Mouse (Mus musculus) heart, adult 2 months (tissue): Measurements from ENCODE around the gene Tep1. TPM values are rescaled to one million over a fixed set of nuclear protein-coding genes. Genes with fewer than 3 reads are reported as not detected.

Source experiments
- DNase-seq, 2 experiments: peaks; one replicate each; pipeline ENCODE4 v3.0.0; 2021
- H3K27ac ChIP-seq: fragments of 200-600 bp; 2 replicates; pipeline ENCODE4 v1.8.1; 2022
- H3K27me3 ChIP-seq: fragments of 200-500 bp; 2 replicates; pipeline ENCODE4 v1.6.1; 2012; ENCODE audit warnings: mild to moderate bottlenecking, low read length, inconsistent platforms, mixed read lengths; ENCODE audit not compliant: control insufficient read depth, insufficient read depth
- H3K36me3 ChIP-seq: fragments of 200-500 bp; 2 replicates; pipeline ENCODE4 v1.6.1; 2012; ENCODE audit warnings: low read length, inconsistent platforms; ENCODE audit not compliant: control insufficient read depth, insufficient read depth
- H3K4me1 ChIP-seq: fragments of 200-500 bp; 2 replicates; pipeline ENCODE4 v1.6.1; 2011; ENCODE audit warnings: low read length; ENCODE audit not compliant: control insufficient read depth, insufficient read depth
- H3K4me3 ChIP-seq: fragments of 200-600 bp; 2 replicates; pipeline ENCODE4 v1.8.1; 2022
- H3K79me2 ChIP-seq: fragments of 200-500 bp; replicated peaks from 2 replicates; pipeline ENCODE4 v1.6.1; 2012; ENCODE audit warnings: mild to moderate bottlenecking, inconsistent platforms, low read length, moderate library complexity, mixed read lengths; ENCODE audit not compliant: control insufficient read depth, insufficient read depth
- H3K9ac ChIP-seq: fragments of 200-500 bp; 2 replicates; pipeline ENCODE4 v1.6.1; 2012; ENCODE audit warnings: low read depth, mild to moderate bottlenecking, control low read depth, inconsistent platforms, low read length, mixed read lengths
- EP300 ChIP-seq: fragments of 200-500 bp; IDR thresholded peaks from 2 replicates; pipeline ENCODE4 v1.6.1; 2011; ENCODE audit warnings: low read depth, low read length, control low read depth; ENCODE audit not compliant: insufficient read depth
- WGBS: fragments of 180-500 bp; shearing (Covaris S2); methylation state at CpG from one replicate; pipeline ENCODE4 v1.1.7; 2018; 5-methylcytosine and 5-hydroxymethylcytosine counted together
- intact Hi-C: fragments of 180-260 bp; cut with DNase I; formaldehyde crosslinking; loops from one replicate; pipeline ENCODE4 v1.15.1; 2025
- polyA plus RNA-seq: library from polyadenylated mRNA; depleted of rRNA; stranded (reverse); fragments of >200 nt; gene quantifications from 2 replicates; pipeline ENCODE4 v1.2.3, GENCODE M21; 2012; rRNA removed
- total RNA-seq, 2 experiments: library from RNA; stranded (reverse); gene quantifications; 2 replicates each; pipeline ENCODE4 v1.2.3; 2021

The Tep1 gene
- total and polyA plus RNA-seq, 3 experiments = 10.1 to 12.2 (median 11.9) TPM

DNA sequence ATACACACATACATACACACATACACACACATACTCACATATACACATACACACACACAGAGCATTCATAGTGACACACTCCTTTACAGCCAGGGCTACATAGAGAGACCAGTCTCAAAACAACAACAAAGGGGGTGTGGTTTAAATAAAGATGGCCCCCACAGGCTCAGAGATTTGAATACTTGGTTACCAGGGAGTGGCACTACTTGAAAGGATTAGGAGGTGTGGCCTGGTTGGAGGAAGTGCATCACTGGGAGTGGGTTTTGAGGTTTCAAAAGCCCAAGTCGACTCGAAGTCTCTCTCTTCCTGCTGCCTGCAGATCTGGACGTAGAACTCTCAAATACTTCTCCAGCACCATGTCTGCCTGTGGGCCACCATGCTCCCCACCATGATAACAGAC is 88.2 kb downstream of the Tep1 start:
- TF ChIP-seq EP300 = no peak
- intact Hi-C loops = no loop called here
- WGBS = 94% methylated on average over 3 of the region's 3 CpGs

More for the DNA sequence above, 88.2 kb downstream of the Tep1 start:
- Histone ChIP-seq H3K4me1 (peaks cover 3% of the 10 kb centered on the region), H3K9ac (no peak overlapping the region), H3K4me3 (no peak overlapping the region), H3K79me2 (peaks cover 6% of the 10 kb centered on the region), H3K27me3 (no peaks in the 10 kb centered on the region), H3K27ac (no peak overlapping the region), H3K36me3 (peaks cover 6% of the 10 kb centered on the region)
- DNase-seq = no peak

Other genes with a start within 250 kb of the Tep1 start
- not detected for gene Olfr745, start 231.2 kb downstream of the Tep1 start, total RNA-seq
- gene Olfr745, start 231.2 kb downstream of the Tep1 start, polyA plus RNA-seq = not detected in 2 replicates
- gene Olfr746, start 223.5 kb downstream of the Tep1 start, total RNA-seq = not detected
- gene Olfr746, start 223.5 kb downstream of the Tep1 start, polyA plus RNA-seq = not detected in 2 replicates
- not detected for gene Olfr747, start 177.4 kb downstream of the Tep1 start, total RNA-seq
- gene Olfr747, start 177.4 kb downstream of the Tep1 start, polyA plus RNA-seq = not detected in 2 replicates
- gene Olfr748, start 163.2 kb downstream of the Tep1 start, total RNA-seq = not detected
- gene Olfr748, start 163.2 kb downstream of the Tep1 start, polyA plus RNA-seq = not detected in 2 replicates
- not detected for gene Olfr749, start 125.5 kb downstream of the Tep1 start, total RNA-seq
- gene Olfr749, start 125.5 kb downstream of the Tep1 start, polyA plus RNA-seq = not detected in 2 replicates
- gene Ttc5, start 85.0 kb downstream of the Tep1 start, total RNA-seq = 10 to 100 TPM; 13.2 to 13.9 TPM
- gene Ttc5, start 85.0 kb downstream of the Tep1 start, polyA plus RNA-seq = 13.3 and 18.4 TPM in 2 replicates
- gene Ccnb1ip1, start 62.8 kb downstream of the Tep1 start, total RNA-seq = not detected
- not detected in 2 replicates for gene Ccnb1ip1, start 62.8 kb downstream of the Tep1 start, polyA plus RNA-seq
- gene Parp2, start 62.7 kb downstream of the Tep1 start, total RNA-seq = 10 to 100 TPM; 14.7 to 15.6 TPM
- gene Parp2, start 62.7 kb downstream of the Tep1 start, polyA plus RNA-seq = 12.5 and 23.2 TPM in 2 replicates
- gene Klhl33, start 26.9 kb upstream of the Tep1 start, total RNA-seq = 10 to 100 TPM; 22.3 to 25.8 TPM
- gene Klhl33, start 26.9 kb upstream of the Tep1 start, polyA plus RNA-seq = 14.4 and 26.7 TPM in 2 replicates
- gene Osgep, start 54.3 kb upstream of the Tep1 start, total RNA-seq = 10 to 100 TPM; 67.8 to 70.5 TPM
- 84.2 and 89.0 TPM in 2 replicates for gene Osgep, start 54.3 kb upstream of the Tep1 start, polyA plus RNA-seq
- 10 to 100 TPM; 23.2 to 27.4 TPM for gene Apex1, start 54.4 kb upstream of the Tep1 start, total RNA-seq
- 18.8 and 31.6 TPM in 2 replicates for gene Apex1, start 54.4 kb upstream of the Tep1 start, polyA plus RNA-seq
- gene Pip4p1, start 60.3 kb upstream of the Tep1 start, total RNA-seq = 10 to 100 TPM; 18.6 to 27.8 TPM
- gene Pip4p1, start 60.3 kb upstream of the Tep1 start, polyA plus RNA-seq = 30.5 and 54.4 TPM in 2 replicates
- 10 to 100 TPM; 14.4 to 18.1 TPM for gene Pnp, start 60.5 kb upstream of the Tep1 start, total RNA-seq
- gene Pnp, start 60.5 kb upstream of the Tep1 start, polyA plus RNA-seq = 17.2 and 25.4 TPM in 2 replicates
- gene Gm49342, start 74.0 kb upstream of the Tep1 start, total RNA-seq = 10 to 100 TPM; 11.3 to 12.1 TPM
- 13.4 and 23.4 TPM in 2 replicates for gene Gm49342, start 74.0 kb upstream of the Tep1 start, polyA plus RNA-seq
- gene Pnp2, start 85.4 kb upstream of the Tep1 start, total RNA-seq = under 1 TPM; 0.52 to 0.75 TPM
- gene Pnp2, start 85.4 kb upstream of the Tep1 start, polyA plus RNA-seq = 0.53 and 1.1 TPM in 2 replicates
- under 1 TPM in 1 of 2 experiments, not detected in 1; 0.61 TPM for gene Rnase10, start 137.2 kb upstream of the Tep1 start, total RNA-seq
- gene Rnase10, start 137.2 kb upstream of the Tep1 start, polyA plus RNA-seq = 0.21 and 0.38 TPM in 2 replicates
- gene Rnase9, start 171.3 kb upstream of the Tep1 start, total RNA-seq = not detected
- not detected in 2 replicates for gene Rnase9, start 171.3 kb upstream of the Tep1 start, polyA plus RNA-seq
- not detected for gene Rnase11, start 179.6 kb upstream of the Tep1 start, total RNA-seq
- not detected in 2 replicates for gene Rnase11, start 179.6 kb upstream of the Tep1 start, polyA plus RNA-seq
- not detected for gene Rnase12, start 187.1 kb upstream of the Tep1 start, total RNA-seq
- gene Rnase12, start 187.1 kb upstream of the Tep1 start, polyA plus RNA-seq = not detected in 2 replicates
- not detected for gene Olfr750, start 203.9 kb upstream of the Tep1 start, total RNA-seq
- not detected in 2 replicates for gene Olfr750, start 203.9 kb upstream of the Tep1 start, polyA plus RNA-seq
- 10 to 100 TPM; 47.9 to 59.6 TPM for gene Rnase4, start 220.5 kb upstream of the Tep1 start, total RNA-seq
- gene Rnase4, start 220.5 kb upstream of the Tep1 start, polyA plus RNA-seq = 90.9 and 123 TPM in 2 replicates
- gene Ang, start 220.6 kb upstream of the Tep1 start, total RNA-seq = 10 to 100 TPM in 1 of 2 experiments, 1 to 10 TPM in 1; 5.6 to 10.2 TPM
- 10.8 and 12.1 TPM in 2 replicates for gene Ang, start 220.6 kb upstream of the Tep1 start, polyA plus RNA-seq
- not detected for gene Eddm3b, start 243.9 kb upstream of the Tep1 start, total RNA-seq
- gene Eddm3b, start 243.9 kb upstream of the Tep1 start, polyA plus RNA-seq = not detected in 2 replicates